Mouse (Mus musculus) myocyte (in vitro differentiated cells): Measurements from ENCODE around the gene Hectd4. TPM values are rescaled to one million over a fixed set of nuclear protein-coding genes. Genes with fewer than 3 reads are reported as not detected.

Experiments used
- H3K27me3 ChIP-seq: one replicate; pipeline ENCODE4 v1.6.1; 2011; ENCODE audit not compliant: control insufficient read depth, insufficient read depth, insufficient read length
- H3K36me3 ChIP-seq: one replicate; pipeline ENCODE4 v1.6.1; 2011; ENCODE audit not compliant: control insufficient read depth, insufficient read depth
- H3K4me2 ChIP-seq: one replicate; pipeline ENCODE4 v1.6.1; 2011; ENCODE audit warnings: low read depth, control low read depth
- H3K4me3 ChIP-seq: one replicate; pipeline ENCODE4 v1.5.1; 2011; ENCODE audit warnings: mild to moderate bottlenecking, control low read depth, moderate library complexity
- H3K79me2 ChIP-seq: one replicate; pipeline ENCODE4 v1.6.1; 2011; ENCODE audit not compliant: control insufficient read depth, insufficient read depth
- H3ac ChIP-seq: one replicate; pipeline ENCODE4 v1.6.1; 2011; ENCODE audit not compliant: control insufficient read depth, insufficient read length
- CEBPB ChIP-seq: IDR thresholded peaks from 2 replicates; pipeline ENCODE4 v1.6.1; 2011; ENCODE audit warnings: mild to moderate bottlenecking, moderate library complexity; ENCODE audit not compliant: poor library complexity, insufficient read depth, severe bottlenecking
- E2F4 ChIP-seq: IDR thresholded peaks from one replicate; pipeline ENCODE4 v1.6.1; 2011; ENCODE audit warnings: mild to moderate bottlenecking, control low read depth, moderate library complexity; ENCODE audit not compliant: insufficient read depth
- MAX ChIP-seq: IDR thresholded peaks from one replicate; pipeline ENCODE4 v1.6.1; 2011; ENCODE audit warnings: low read depth, mild to moderate bottlenecking, control low read depth
- MYOD1 ChIP-seq, 3 experiments: IDR thresholded peaks; one replicate each; pipeline ENCODE4 v1.6.1; 2011; ENCODE audit warnings: control low read depth in 2 of 3, low read depth in 2 of 3, mild to moderate bottlenecking in 2 of 3, moderate library complexity in 1 of 3; ENCODE audit not compliant: insufficient read length in 2 of 3, control insufficient read depth in 1 of 3
- MYOG ChIP-seq, 3 experiments: IDR thresholded peaks; one replicate each; pipeline ENCODE4 v1.6.1; 2011; ENCODE audit warnings: control low read depth in 2 of 3, low read depth in 2 of 3, mild to moderate bottlenecking in 2 of 3; ENCODE audit not compliant: insufficient read length in 2 of 3, control insufficient read depth in 1 of 3, insufficient read depth in 1 of 3
- POLR2A ChIP-seq: IDR thresholded peaks from one replicate; pipeline ENCODE4 v1.6.1; 2011; ENCODE audit warnings: low read depth, mild to moderate bottlenecking, control low read depth, moderate library complexity; ENCODE audit not compliant: insufficient read length
- POLR2AphosphoS2 ChIP-seq: IDR thresholded peaks from one replicate; pipeline ENCODE4 v1.6.1; 2011; ENCODE audit warnings: low read depth, control low read depth; ENCODE audit not compliant: insufficient read length
- REST ChIP-seq: IDR thresholded peaks from one replicate; pipeline ENCODE4 v1.6.1; 2011; ENCODE audit warnings: mild to moderate bottlenecking, control low read depth, moderate library complexity; ENCODE audit not compliant: insufficient read depth, insufficient read length
- SRF ChIP-seq: IDR thresholded peaks from one replicate; pipeline ENCODE4 v1.6.1; 2011; ENCODE audit warnings: low read depth; ENCODE audit not compliant: control insufficient read depth, insufficient read length
- TCF12 ChIP-seq: IDR thresholded peaks from one replicate; pipeline ENCODE4 v1.6.1; 2011; ENCODE audit warnings: mild to moderate bottlenecking, control low read depth; ENCODE audit not compliant: poor library complexity, insufficient read depth, severe bottlenecking
- TCF3 ChIP-seq: IDR thresholded peaks from one replicate; pipeline ENCODE4 v1.6.1; 2011; ENCODE audit warnings: low read depth, control low read depth; ENCODE audit not compliant: insufficient read length
- USF1 ChIP-seq: IDR thresholded peaks from one replicate; pipeline ENCODE4 v1.6.1; 2011; ENCODE audit warnings: low read depth, mild to moderate bottlenecking, control low read depth, moderate library complexity
- polyA plus RNA-seq: library from polyadenylated mRNA; unstranded; fragments of >200 nt; fragmentation: generic; extraction: Trizol; gene quantifications from one replicate; pipeline ENCODE4 v1.2.1, GENCODE M21; 2012; ENCODE audit warnings: missing spikeins

Hectd4 gene
- 6.6 TPM for polyA plus RNA-seq

DNA sequence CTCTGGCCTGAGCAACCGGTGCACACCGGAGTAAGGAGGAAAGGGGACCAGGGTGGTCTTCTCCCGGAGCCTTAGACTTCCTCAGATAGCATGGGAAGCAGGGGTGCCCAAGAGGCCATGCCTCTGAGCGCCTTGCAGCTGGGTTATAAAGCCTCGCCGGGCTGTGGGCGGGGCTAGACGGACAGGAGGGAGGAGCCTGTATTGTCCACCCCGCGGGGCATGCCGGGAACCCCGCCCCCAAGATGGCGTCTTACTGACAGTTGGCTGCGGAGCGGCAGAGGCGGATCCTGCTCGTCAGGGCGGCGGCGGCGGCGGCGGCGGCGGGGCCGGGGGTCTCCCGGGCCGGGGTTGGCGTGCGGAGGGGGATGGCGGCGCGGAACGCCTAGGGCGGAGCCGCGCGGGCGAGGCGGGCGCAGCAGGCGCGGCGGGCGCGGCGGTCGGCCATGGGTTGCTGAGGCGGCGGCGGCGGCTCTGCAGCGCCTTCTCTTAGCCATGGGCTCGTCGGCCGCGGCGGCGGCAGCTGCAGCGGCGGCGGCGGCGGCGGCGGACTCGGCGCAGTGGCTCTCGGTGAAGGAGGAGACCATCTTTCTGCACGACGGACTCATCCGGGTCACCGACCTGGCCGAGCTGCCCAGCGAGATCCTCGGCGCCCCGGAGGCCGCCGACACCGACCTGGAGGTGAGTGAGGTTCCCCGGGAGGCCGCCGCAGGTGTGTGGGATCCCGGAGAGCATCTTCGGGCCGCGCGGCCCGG, at the start of gene Hectd4:
Hectd4 (plus strand) TSS at position 240 of the 752 bp plus-strand sequence.
- H3ac ChIP-seq = peak within 1 kb of the TSS; percentile 98
- TF ChIP-seq REST (no peak), POLR2AphosphoS2 (peak; percentile 74), MYOG (IDR thresholded peaks at IDR 0.05; ENCODE audit: control insufficient read depth in 1 of 3, insufficient read depth in 1 of 3, insufficient read length in 2 of 3, low read depth in 2 of 3) (peak in 1 of 3 experiments; percentile 49), POLR2A (peak; percentile 80), TCF12 (no peak), MYOD1 (IDR thresholded peaks at IDR 0.05; ENCODE audit: control insufficient read depth in 1 of 3, insufficient read length in 2 of 3, low read depth in 2 of 3) (no peak), MAX (no peak), SRF (peak; percentile 61)

DNA sequence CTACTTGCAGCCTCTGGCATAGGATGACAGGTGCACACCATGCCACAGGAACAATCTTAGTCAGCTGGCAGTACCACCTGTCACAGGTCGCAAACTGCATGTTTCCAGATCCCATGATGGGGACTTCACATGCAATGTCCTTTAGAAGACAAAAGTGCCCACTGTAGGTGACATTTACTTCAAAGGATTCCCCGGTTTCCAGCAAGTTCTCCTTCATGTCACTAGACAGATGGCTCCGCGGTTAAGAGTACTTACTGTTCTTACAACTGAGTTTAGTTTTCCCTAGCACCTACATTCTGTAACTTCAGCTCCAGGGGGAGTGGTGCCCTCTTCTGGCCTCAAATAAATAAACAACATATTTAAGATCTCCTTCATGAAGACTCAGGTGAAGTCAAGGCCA, 47.2 kb upstream of the Hectd4 start:
- Histone ChIP-seq H3ac (no peak overlapping the region), H3K27me3 (no peaks in the 10 kb centered on the region), H3K4me2 (no peak overlapping the region), H3K36me3 (peaks cover 11% of the 10 kb centered on the region), H3K79me2 (peaks cover 63% of the 10 kb centered on the region), H3K4me3 (no peak overlapping the region)
- no peak for TF ChIP-seq USF1
- TF ChIP-seq MYOG (IDR thresholded peaks at IDR 0.05; ENCODE audit: control insufficient read depth in 1 of 3, insufficient read depth in 1 of 3, insufficient read length in 2 of 3, low read depth in 2 of 3) = peak in 1 of 3 experiments; percentile 30
- TF ChIP-seq POLR2A = no peak
- TF ChIP-seq MYOD1 (IDR thresholded peaks at IDR 0.05; ENCODE audit: control insufficient read depth in 1 of 3, insufficient read length in 2 of 3, low read depth in 2 of 3) = peak in 2 of 3 experiments; percentile 56 to 69
- no peak for TF ChIP-seq TCF3
- no peak for TF ChIP-seq MAX
- no peak for TF ChIP-seq CEBPB

More for the DNA sequence above, at the start of gene Hectd4:
- no peaks in the 10 kb centered on the region for H3K27me3 ChIP-seq
- peak within 1 kb of the TSS; percentile 61 for H3K4me2 ChIP-seq
- H3K4me3 ChIP-seq = peak within 1 kb of the TSS; percentile 34
- H3K79me2 ChIP-seq = peaks cover 24% of the 10 kb centered on the region
- no peaks in the 10 kb centered on the region for H3K36me3 ChIP-seq

DNA sequence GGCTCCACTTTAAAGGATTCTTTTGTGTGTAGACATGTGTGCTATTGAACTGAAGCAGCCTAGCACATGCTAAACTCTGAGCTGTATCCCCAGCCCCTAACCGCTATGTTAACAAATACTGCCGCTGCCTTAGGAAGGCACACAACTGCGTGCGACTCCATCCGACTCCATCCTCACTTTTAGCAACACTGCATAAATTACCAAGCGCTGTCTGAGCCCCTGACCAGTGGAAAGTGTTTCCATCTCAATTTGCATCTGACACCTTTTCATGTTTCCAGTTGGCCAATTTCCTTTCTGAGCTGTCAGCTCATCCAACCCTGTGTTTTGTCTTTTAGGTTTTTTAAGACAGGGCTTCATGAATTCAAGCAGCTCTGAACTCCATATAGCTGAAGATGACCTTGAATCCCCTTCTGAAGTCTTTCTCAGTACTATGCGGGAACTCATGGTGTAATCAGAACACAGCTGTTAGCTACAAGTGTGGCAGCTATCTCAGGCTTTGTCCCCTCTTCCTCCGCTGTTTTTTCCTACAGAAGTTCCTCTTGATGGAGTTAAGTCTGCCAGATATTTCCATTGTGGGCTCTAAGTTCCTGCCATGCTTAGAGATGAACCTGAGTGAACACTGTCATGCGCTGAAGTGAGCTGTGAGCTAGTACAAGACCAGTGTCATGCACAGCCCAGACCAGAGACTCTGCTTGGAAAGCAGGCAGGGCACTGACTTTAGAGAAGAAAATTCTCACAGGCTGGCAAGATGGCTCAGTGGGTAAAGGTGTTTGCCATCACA, 40.8 kb upstream of the Hectd4 start:
- Histone ChIP-seq H3K4me2 (no peak overlapping the region), H3K79me2 (peaks cover 95% of the 10 kb centered on the region), H3K36me3 (no peaks in the 10 kb centered on the region), H3K27me3 (no peaks in the 10 kb centered on the region), H3K4me3 (no peak overlapping the region), H3ac (no peak overlapping the region)
- TF ChIP-seq POLR2AphosphoS2 (no peak), E2F4 (no peak), MYOG (IDR thresholded peaks at IDR 0.05; ENCODE audit: control insufficient read depth in 1 of 3, insufficient read depth in 1 of 3, insufficient read length in 2 of 3, low read depth in 2 of 3) (no peak), USF1 (no peak), TCF12 (no peak), TCF3 (no peak), SRF (no peak), REST (no peak)

DNA sequence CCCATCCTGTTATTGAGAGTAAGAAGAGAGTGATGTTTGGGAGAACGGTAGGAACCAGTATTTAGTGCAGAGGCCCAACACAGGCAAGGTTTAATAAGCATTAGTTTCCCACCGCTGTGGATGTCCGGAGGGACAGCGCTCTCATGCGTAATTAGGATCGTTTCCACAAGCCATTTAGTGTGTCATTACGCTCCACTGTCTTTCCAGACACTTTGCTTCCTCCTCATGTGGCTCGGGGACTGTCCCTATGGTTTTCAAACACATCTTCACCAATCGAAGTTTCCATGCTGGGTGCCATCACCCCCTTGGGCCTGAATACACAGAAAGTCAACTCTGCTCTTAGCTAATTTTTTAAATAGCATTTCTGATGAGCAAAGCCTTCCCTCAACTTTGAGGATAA, 36.8 kb upstream of the Hectd4 start:
- H3K4me2 ChIP-seq = no peak overlapping the region
- H3K79me2 ChIP-seq = peaks cover 98% of the 10 kb centered on the region
- H3K27me3 ChIP-seq = no peaks in the 10 kb centered on the region
- no peak for TF ChIP-seq POLR2A
- no peak for TF ChIP-seq SRF
- TF ChIP-seq MAX = no peak
- TF ChIP-seq CEBPB = no peak
- TF ChIP-seq USF1 = no peak
- no peak for TF ChIP-seq TCF12
- TF ChIP-seq E2F4 = no peak
- TF ChIP-seq MYOD1 (IDR thresholded peaks at IDR 0.05; ENCODE audit: control insufficient read depth in 1 of 3, insufficient read length in 2 of 3, low read depth in 2 of 3) = no peak
- TF ChIP-seq POLR2AphosphoS2 = no peak
- TF ChIP-seq TCF3 = no peak
- no peak for TF ChIP-seq REST
- TF ChIP-seq MYOG (IDR thresholded peaks at IDR 0.05; ENCODE audit: control insufficient read depth in 1 of 3, insufficient read depth in 1 of 3, insufficient read length in 2 of 3, low read depth in 2 of 3) = no peak
- H3K4me3 ChIP-seq = no peak overlapping the region
- H3ac ChIP-seq = no peak overlapping the region
- no peaks in the 10 kb centered on the region for H3K36me3 ChIP-seq

DNA sequence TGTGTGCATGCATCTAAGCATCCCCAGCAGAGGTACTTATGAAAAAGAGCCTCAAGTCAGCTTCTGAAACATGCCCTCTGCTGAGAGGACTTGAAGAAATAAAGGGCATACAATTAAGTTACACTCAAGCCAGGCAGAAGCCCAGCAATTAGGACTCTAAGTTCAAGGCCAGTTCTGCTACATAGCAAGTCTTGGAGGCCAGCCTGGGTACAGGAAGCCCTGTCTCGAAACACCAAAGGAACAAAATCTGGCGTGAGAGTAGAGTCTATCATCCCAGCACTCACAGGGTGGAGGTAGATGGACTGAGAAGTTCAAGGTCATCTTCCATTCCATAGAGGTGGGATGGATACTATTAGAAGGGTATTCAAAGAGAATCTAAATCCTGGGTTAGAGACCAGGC, 35.6 kb upstream of the Hectd4 start:
- no peaks in the 10 kb centered on the region for H3K36me3 ChIP-seq
- no peak overlapping the region for H3ac ChIP-seq
- H3K79me2 ChIP-seq = peaks cover 98% of the 10 kb centered on the region
- no peak for TF ChIP-seq USF1
- no peak overlapping the region for H3K4me3 ChIP-seq
- H3K4me2 ChIP-seq = peak overlapping the region; percentile 24
- H3K27me3 ChIP-seq = no peaks in the 10 kb centered on the region
